Mouse (Mus musculus) midbrain, embryonic 10.5 days (tissue): ENCODE results near the gene Hipk1. TPM values are rescaled to one million over a fixed set of nuclear protein-coding genes. Genes with fewer than 3 reads are reported as not detected.

Experiments
- DNase-seq: peaks from one replicate; pipeline ENCODE4 v3.0.0-alpha.2; 2017; ENCODE audit warnings: low spot score
- H3K27ac ChIP-seq: fragments of 300-500 bp; sonication (generic); replicated peaks from 2 replicates; pipeline ENCODE4 v1.5.1; 2016; ENCODE audit warnings: mild to moderate bottlenecking
- H3K27me3 ChIP-seq: fragments of 300-500 bp; sonication (generic); 2 replicates; pipeline ENCODE4 v1.6.1; 2016; ENCODE audit warnings: low read depth, mild to moderate bottlenecking; ENCODE audit not compliant: poor library complexity, severe bottlenecking
- H3K36me3 ChIP-seq: fragments of 300-500 bp; sonication (generic); 2 replicates; pipeline ENCODE4 v1.6.1; 2016; ENCODE audit warnings: mild to moderate bottlenecking, moderate library complexity
- H3K4me1 ChIP-seq: fragments of 300-500 bp; sonication (generic); 2 replicates; pipeline ENCODE4 v1.6.1; 2016
- H3K4me3 ChIP-seq: fragments of 300-500 bp; sonication (generic); 2 replicates; pipeline ENCODE4 v1.5.1; 2016; ENCODE audit warnings: mild to moderate bottlenecking, moderate library complexity
- H3K9me3 ChIP-seq: fragments of 300-500 bp; sonication (generic); replicated peaks from 2 replicates; pipeline ENCODE4 v1.6.1; 2016; ENCODE audit warnings: mild to moderate bottlenecking
- WGBS: fragments of 180-500 bp; shearing (Covaris S2); methylation state at CpG from one replicate; pipeline ENCODE4 v1.1.7; 2016; 5-methylcytosine and 5-hydroxymethylcytosine counted together
- polyA plus RNA-seq: library from polyadenylated mRNA; unstranded; fragments of >200 nt; fragmentation: Nextera tagmentation; extraction: Ambion mirVana; gene quantifications from 2 replicates; pipeline ENCODE4 v1.2.1, GENCODE M21; 2016

The Hipk1 gene
- polyA plus RNA-seq, 1 experiment from 2014 or later = 9.9 TPM

GRCm38 (mm10) chr3:103715762-103716693 is 75.3 kb downstream of the Hipk1 start:
- no peak overlapping the region for H3K4me3 ChIP-seq
- peak; percentile 70 for DNase-seq
- 28% methylated on average over 11 of the region's 11 CpGs for WGBS
- no peaks in the 10 kb centered on the region for H3K9me3 ChIP-seq
- no peaks in the 10 kb centered on the region for H3K36me3 ChIP-seq
- peaks cover 27% of the 10 kb centered on the region for H3K4me1 ChIP-seq
- H3K27me3 ChIP-seq = peaks cover 14% of the 10 kb centered on the region
- peak overlapping the region; percentile 77 for H3K27ac ChIP-seq

GRCm38 (mm10) chr3:103714942-103715341 is 76.4 kb downstream of the Hipk1 start:
- no peaks in the 10 kb centered on the region for H3K9me3 ChIP-seq
- H3K27ac ChIP-seq = 0 out of 2 replicates have a peak overlapping the region, but pooled peaks have one; percentile 1
- DNase-seq = no peak
- no peak overlapping the region for H3K4me3 ChIP-seq
- H3K36me3 ChIP-seq = no peaks in the 10 kb centered on the region
- WGBS = 87% methylated on average over 8 of the region's 8 CpGs
- peaks cover 14% of the 10 kb centered on the region for H3K27me3 ChIP-seq
- H3K4me1 ChIP-seq = peaks cover 27% of the 10 kb centered on the region

- Histone ChIP-seq H3K36me3 (no peaks in the 10 kb centered on the region), H3K27ac (no peak overlapping the region), H3K4me3 (no peak overlapping the region), H3K9me3 (no peaks in the 10 kb centered on the region), H3K4me1 (peaks cover 27% of the 10 kb centered on the region), H3K27me3 (peaks cover 14% of the 10 kb centered on the region)
- no peak for DNase-seq
- 77% methylated on average over 7 of the region's 7 CpGs for WGBS
Measured at GRCm38 (mm10) chr3:103714236-103714875, 77.0 kb downstream of the Hipk1 start.

- Histone ChIP-seq H3K27me3 (peaks cover 14% of the 10 kb centered on the region), H3K36me3 (no peaks in the 10 kb centered on the region), H3K4me3 (no peak overlapping the region), H3K27ac (no peak overlapping the region), H3K9me3 (no peaks in the 10 kb centered on the region), H3K4me1 (peaks cover 26% of the 10 kb centered on the region)
- DNase-seq = no peak
- 93% methylated on average over 4 of the region's 4 CpGs for WGBS
Measured at GRCm38 (mm10) chr3:103712196-103712595, 79.2 kb downstream of the Hipk1 start.

- DNase-seq = no peak
- no peaks in the 10 kb centered on the region for H3K36me3 ChIP-seq
- H3K4me1 ChIP-seq = peaks cover 7% of the 10 kb centered on the region; the same call in 1 of the 2 replicates
- 88% methylated on average over 5 of the region's 5 CpGs for WGBS
- no peak overlapping the region for H3K27ac ChIP-seq
- H3K4me3 ChIP-seq = no peak overlapping the region
- H3K27me3 ChIP-seq = peaks cover 2% of the 10 kb centered on the region; the same call in 1 of the 2 replicates
- H3K9me3 ChIP-seq = no peaks in the 10 kb centered on the region
Measured at GRCm38 (mm10) chr3:103709470-103710040, 81.8 kb downstream of the Hipk1 start.

- 93% methylated on average over 12 of the region's 12 CpGs for WGBS
Measured at GRCm38 (mm10) chr3:103705426-103705825, 85.9 kb downstream of the Hipk1 start.

GRCm38 (mm10) chr3:103704661-103705060 is 86.7 kb downstream of the Hipk1 start:
- DNase-seq = no peak
- Histone ChIP-seq H3K9me3 (no peaks in the 10 kb centered on the region), H3K4me1 (peaks cover 7% of the 10 kb centered on the region; the same call in 1 of the 2 replicates), H3K4me3 (no peak overlapping the region), H3K27ac (no peak overlapping the region), H3K36me3 (no peaks in the 10 kb centered on the region), H3K27me3 (no peaks in the 10 kb centered on the region)
- 87% methylated on average over 6 of the region's 6 CpGs for WGBS

More at GRCm38 (mm10) chr3:103705426-103705825, 85.9 kb downstream of the Hipk1 start:
- H3K27ac ChIP-seq = no peak overlapping the region
- H3K27me3 ChIP-seq = no peaks in the 10 kb centered on the region
- no peak for DNase-seq
- H3K4me3 ChIP-seq = no peak overlapping the region
- no peaks in the 10 kb centered on the region for H3K36me3 ChIP-seq
- peaks cover 7% of the 10 kb centered on the region; the same call in 1 of the 2 replicates for H3K4me1 ChIP-seq
- no peaks in the 10 kb centered on the region for H3K9me3 ChIP-seq

GRCm38 (mm10) chr3:103696388-103696925 is 94.9 kb downstream of the Hipk1 start:
- no peak for DNase-seq
- H3K36me3 ChIP-seq = no peaks in the 10 kb centered on the region
- no peak overlapping the region for H3K4me3 ChIP-seq
- WGBS = 83% methylated on average over 1 of the region's 1 CpGs
- no peak overlapping the region for H3K27ac ChIP-seq
- H3K27me3 ChIP-seq = no peaks in the 10 kb centered on the region
- H3K4me1 ChIP-seq = no peaks in the 10 kb centered on the region
- no peaks in the 10 kb centered on the region for H3K9me3 ChIP-seq

- no peaks in the 10 kb centered on the region for H3K27me3 ChIP-seq
- H3K4me3 ChIP-seq = no peak overlapping the region
- H3K27ac ChIP-seq = no peak overlapping the region
- no peaks in the 10 kb centered on the region for H3K4me1 ChIP-seq
- WGBS = 77% methylated on average over 3 of the region's 3 CpGs
- no peaks in the 10 kb centered on the region for H3K36me3 ChIP-seq
- DNase-seq = no peak
- no peaks in the 10 kb centered on the region for H3K9me3 ChIP-seq
Measured at GRCm38 (mm10) chr3:103695556-103695955, 95.8 kb downstream of the Hipk1 start.

- no peak overlapping the region for H3K27ac ChIP-seq
- no peaks in the 10 kb centered on the region for H3K9me3 ChIP-seq
- H3K4me3 ChIP-seq = no peak overlapping the region
- H3K36me3 ChIP-seq = no peaks in the 10 kb centered on the region
- 86% methylated on average over 3 of the region's 3 CpGs for WGBS
- no peak for DNase-seq
- H3K4me1 ChIP-seq = no peaks in the 10 kb centered on the region
- H3K27me3 ChIP-seq = no peaks in the 10 kb centered on the region
Measured at GRCm38 (mm10) chr3:103690506-103690905, 100.9 kb downstream of the Hipk1 start.
